Mouse (Mus musculus) heart, postnatal 25 days (tissue): ENCODE data around the gene Arpc1b. TPM values are rescaled to one million over a fixed set of nuclear protein-coding genes. Genes with fewer than 3 reads are reported as not detected.
A peak's percentile ranks its signal among the peaks of the same experiment; 100 is the strongest.
"Not testable (repeated sequence)": the region's sequence is repeated elsewhere in the genome, so short reads cannot be mapped to it uniquely, and the experiment has no call there.

Experiments
- DNase-seq: peaks from one replicate; pipeline ENCODE4 v3.0.0; 2022; ENCODE audit warnings: low spot score
- intact Hi-C: fragments of 180-260 bp; cut with DNase I; formaldehyde crosslinking; loops from one replicate; pipeline ENCODE4 v1.15.1; 2025
- total RNA-seq, 2 experiments: library from RNA; stranded (reverse); gene quantifications; 2 replicates each; pipeline ENCODE4 v1.2.3; 2021

Arpc1b gene
- total RNA-seq, 2 experiments from 2014 or later = 75.3 to 85.4 TPM

- intact Hi-C loops = no loop called here
- DNase-seq = no peak
Measured at GRCm38 (mm10) chr5:145110401-145110800, 3.6 kb upstream of the Arpc1b start.

GRCm38 (mm10) chr5:145112566-145112965, 1.4 kb upstream of the Arpc1b start:
- intact Hi-C loops = no loop called here
- DNase-seq = no peak

GRCm38 (mm10) chr5:145113416-145113815, 599 bp upstream of the Arpc1b start:
- intact Hi-C loops = no loop called here
- DNase-seq = no peak

GRCm38 (mm10) chr5:145114606-145115473, 825 bp downstream of the Arpc1b start:
- peak; percentile 81 for DNase-seq
- intact Hi-C loops = loop anchor here (2.0 kb wide), 1 partner anchor 32 kb away; the partner anchor contains the start of gene Arpc1a

- intact Hi-C loops = loop anchor here (2.0 kb wide), 1 partner anchor 33 kb away; the partner anchor contains the start of gene Arpc1a
Measured at GRCm38 (mm10) chr5:145115736-145116135, 1.7 kb downstream of the Arpc1b start.

GRCm38 (mm10) chr5:145116316-145116715, 2.3 kb downstream of the Arpc1b start:
- DNase-seq = peak; percentile 77
- intact Hi-C loops = no loop called here

More at GRCm38 (mm10) chr5:145115736-145116135, 1.7 kb downstream of the Arpc1b start:
- no peak for DNase-seq

- peak; percentile 66 for DNase-seq
- intact Hi-C loops = no loop called here
Measured at GRCm38 (mm10) chr5:145116916-145117315, 2.9 kb downstream of the Arpc1b start.

- intact Hi-C loops = loop anchor here (2.0 kb wide), 1 partner anchor 21 kb away; no protein-coding TSS in a partner anchor
- DNase-seq = no peak
Measured at GRCm38 (mm10) chr5:145118005-145118404, 4.0 kb downstream of the Arpc1b start.

GRCm38 (mm10) chr5:145118461-145118860, 4.4 kb downstream of the Arpc1b start:
- intact Hi-C loops = loop anchor here (2.0 kb wide), 1 partner anchor 20 kb away; no protein-coding TSS in a partner anchor
- no peak for DNase-seq

- DNase-seq = no peak
- intact Hi-C loops = loop anchor here (2.0 kb wide), 1 partner anchor 19 kb away; no protein-coding TSS in a partner anchor
Measured at GRCm38 (mm10) chr5:145119385-145119784, 5.4 kb downstream of the Arpc1b start.

- DNase-seq = no peak
- intact Hi-C loops = no loop called here
Measured at GRCm38 (mm10) chr5:145120921-145121320, 6.9 kb downstream of the Arpc1b start.

GRCm38 (mm10) chr5:145123396-145123795, 9.4 kb downstream of the Arpc1b start:
- no peak for DNase-seq
- intact Hi-C loops = no loop called here

GRCm38 (mm10) chr5:145126580-145126979, 12.6 kb downstream of the Arpc1b start:
- intact Hi-C loops = no loop called here
- DNase-seq = no peak

- intact Hi-C loops = no loop called here
- no peak for DNase-seq
Measured at GRCm38 (mm10) chr5:145129124-145129523, 15.1 kb downstream of the Arpc1b start.

GRCm38 (mm10) chr5:145129773-145130172, 15.8 kb downstream of the Arpc1b start:
- intact Hi-C loops, DNase-seq: not testable (repeated sequence)

- no peak for DNase-seq
- intact Hi-C loops = no loop called here
Measured at GRCm38 (mm10) chr5:145130191-145130590, 16.2 kb downstream of the Arpc1b start.

- intact Hi-C loops = no loop called here
- DNase-seq = no peak
Measured at GRCm38 (mm10) chr5:145130995-145131394, 17.0 kb downstream of the Arpc1b start.

GRCm38 (mm10) chr5:145133275-145133674, 19.3 kb downstream of the Arpc1b start:
- DNase-seq, intact Hi-C loops: not testable (repeated sequence)

- intact Hi-C loops = loop anchor here (1.0 to 2.0 kb wide), 2 partner anchors 20 to 55 kb away; partner anchors contain the start of gene Kpna7
Measured at GRCm38 (mm10) chr5:145138836-145139235, 24.8 kb downstream of the Arpc1b start.

GRCm38 (mm10) chr5:145139571-145140519, 25.8 kb downstream of the Arpc1b start, which contains the start of the genes Pdap1 and Bud31:
Gene Pdap1, minus strand, starts transcription at chr5:145140238.
Gene Bud31, plus strand, starts transcription at chr5:145140362.
- intact Hi-C loops = loop anchor here (2.0 kb wide), 2 partner anchors 21 to 27 kb away; partner anchors contain the start of genes Cpsf4 and Ptcd1
- peak; percentile 90 for DNase-seq

More at GRCm38 (mm10) chr5:145138836-145139235, 24.8 kb downstream of the Arpc1b start:
- DNase-seq = no peak
